Mouse (Mus musculus) midbrain, embryonic 13.5 days (tissue): Measurements from ENCODE around the gene Pax8. TPM values are rescaled to one million over a fixed set of nuclear protein-coding genes. Genes with fewer than 3 reads are reported as not detected.

ENCODE experiments used
- ATAC-seq: fragments of 200-750 bp; cut with Nextera tagmentation; 2 replicates; pipeline ENCODE4 v1.8.0; 2017; ENCODE audit warnings: mild to moderate bottlenecking, moderate TSS enrichment, moderate library complexity
- H3K27ac ChIP-seq: fragments of 300-500 bp; sonication (generic); 2 replicates; pipeline ENCODE4 v1.5.1; 2015; ENCODE audit warnings: inconsistent platforms, mild to moderate bottlenecking, moderate library complexity
- H3K27me3 ChIP-seq: fragments of 300-500 bp; sonication (generic); 2 replicates; pipeline ENCODE4 v1.6.1; 2015; ENCODE audit warnings: mild to moderate bottlenecking, inconsistent platforms
- H3K36me3 ChIP-seq: fragments of 300-500 bp; sonication (generic); 2 replicates; pipeline ENCODE4 v1.6.1; 2015; ENCODE audit warnings: mild to moderate bottlenecking, inconsistent platforms
- H3K4me1 ChIP-seq: fragments of 300-500 bp; sonication (generic); replicated peaks from 2 replicates; pipeline ENCODE4 v1.6.1; 2015; ENCODE audit warnings: inconsistent platforms
- H3K4me2 ChIP-seq: fragments of 300-500 bp; sonication (generic); replicated peaks from 2 replicates; pipeline ENCODE4 v1.6.1; 2015; ENCODE audit warnings: moderate library complexity, mild to moderate bottlenecking, inconsistent platforms
- H3K4me3 ChIP-seq: fragments of 300-500 bp; sonication (generic); replicated peaks from 2 replicates; pipeline ENCODE4 v1.5.1; 2015; ENCODE audit warnings: mild to moderate bottlenecking, inconsistent platforms
- H3K9ac ChIP-seq: fragments of 300-500 bp; sonication (generic); replicated peaks from 2 replicates; pipeline ENCODE4 v1.6.1; 2015; ENCODE audit warnings: mild to moderate bottlenecking, inconsistent platforms
- H3K9me3 ChIP-seq: fragments of 300-500 bp; sonication (generic); 2 replicates; pipeline ENCODE4 v1.6.1; 2016; ENCODE audit warnings: mild to moderate bottlenecking, inconsistent platforms
- WGBS: fragments of 180-500 bp; shearing (Covaris S2); methylation state at CpG from one replicate; pipeline ENCODE4 v1.1.7; 2015; 5-methylcytosine and 5-hydroxymethylcytosine counted together
- polyA plus RNA-seq: library from polyadenylated mRNA; unstranded; fragments of >200 nt; fragmentation: Nextera tagmentation; extraction: Ambion mirVana; gene quantifications from 2 replicates; pipeline ENCODE4 v1.2.1, GENCODE M21; 2015

Gene Pax8
- polyA plus RNA-seq, 1 experiment from 2014 or later: 5.9 TPM

DNA sequence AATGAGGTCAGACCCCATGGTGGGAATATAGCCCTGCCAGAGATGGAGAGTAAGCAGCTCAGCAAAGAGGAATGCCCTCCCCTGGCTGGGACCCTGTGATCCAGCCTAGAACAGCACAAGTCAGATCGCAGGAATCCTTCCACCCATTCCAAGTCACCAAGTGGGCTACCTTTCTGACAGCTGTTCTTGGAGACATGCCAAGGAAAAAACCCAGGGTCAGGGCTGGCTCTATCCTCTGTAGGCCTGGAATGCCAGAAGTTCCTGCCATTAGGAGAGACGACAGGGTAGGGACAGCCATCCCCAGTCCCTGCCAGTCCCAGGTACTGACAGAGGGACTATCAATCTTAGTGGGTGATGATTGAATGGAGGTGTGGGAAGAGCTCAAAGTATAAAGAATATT is 4.5 kb upstream of the Pax8 start:
- Histone ChIP-seq H3K4me1 (peaks cover 11% of the 10 kb centered on the region), H3K27me3 (peaks cover 36% of the 10 kb centered on the region), H3K27ac (no peak overlapping the region), H3K4me3 (no peak overlapping the region), H3K9me3 (no peaks in the 10 kb centered on the region), H3K9ac (no peak overlapping the region), H3K4me2 (no peak overlapping the region), H3K36me3 (no peaks in the 10 kb centered on the region)
- 75% methylated on average over 2 of the region's 2 CpGs for WGBS
- no peak for ATAC-seq

DNA sequence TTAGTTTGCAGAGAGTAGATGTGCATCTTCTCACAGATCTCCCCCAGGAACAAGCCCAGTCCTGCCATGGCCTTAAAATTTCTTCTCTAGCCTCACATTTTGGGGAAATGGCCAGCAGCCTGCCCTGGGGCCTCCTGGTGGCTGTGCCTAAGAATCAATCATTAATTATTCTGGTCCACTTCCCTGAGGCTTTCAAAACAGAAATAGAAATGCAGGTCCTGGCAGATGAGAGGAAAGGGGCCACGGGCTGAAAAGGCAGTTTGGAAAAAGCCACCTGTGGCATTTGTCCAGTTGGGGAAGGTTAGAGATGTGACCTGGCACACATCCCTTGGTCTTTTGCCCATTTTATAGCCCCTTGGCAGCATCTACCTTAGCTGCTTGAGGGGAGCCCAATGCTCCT is 3.8 kb upstream of the Pax8 start:
- H3K27me3 ChIP-seq: peaks cover 43% of the 10 kb centered on the region
- no peak overlapping the region for H3K27ac ChIP-seq
- H3K4me3 ChIP-seq: no peak overlapping the region
- H3K9me3 ChIP-seq: no peaks in the 10 kb centered on the region
- no peak for ATAC-seq
- WGBS: 12% methylated on average over 1 of the region's 1 CpGs
- H3K36me3 ChIP-seq: no peaks in the 10 kb centered on the region
- H3K4me2 ChIP-seq: no peak overlapping the region
- no peak overlapping the region for H3K9ac ChIP-seq
- peaks cover 18% of the 10 kb centered on the region for H3K4me1 ChIP-seq

DNA sequence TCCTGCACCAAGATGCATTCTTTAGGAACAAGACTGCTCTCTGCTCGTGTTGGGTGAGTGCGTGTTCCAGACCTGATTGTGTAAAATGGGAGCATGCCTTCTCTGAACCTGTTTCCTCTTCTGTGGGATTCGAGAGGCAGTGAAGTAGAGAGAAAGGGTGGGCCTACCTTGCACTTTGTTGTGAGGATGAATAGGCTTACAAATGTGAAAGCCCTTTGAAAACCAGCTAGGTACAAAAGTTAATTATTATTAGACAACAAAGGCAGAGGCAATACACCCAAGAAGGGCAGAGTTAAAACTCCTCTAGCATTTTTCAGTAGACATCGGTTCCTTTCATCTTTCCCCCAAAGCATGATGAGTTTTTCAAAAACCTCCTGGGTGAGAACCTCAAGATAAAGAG is 3.2 kb upstream of the Pax8 start:
- H3K27me3 ChIP-seq: peaks cover 49% of the 10 kb centered on the region
- H3K9me3 ChIP-seq: no peaks in the 10 kb centered on the region
- WGBS: 44% methylated on average over 4 of the region's 4 CpGs
- no peak overlapping the region for H3K4me3 ChIP-seq
- no peak overlapping the region for H3K9ac ChIP-seq
- H3K27ac ChIP-seq: no peak overlapping the region
- peaks cover 23% of the 10 kb centered on the region for H3K4me1 ChIP-seq
- no peak for ATAC-seq
- no peak overlapping the region for H3K4me2 ChIP-seq
- H3K36me3 ChIP-seq: no peaks in the 10 kb centered on the region

DNA sequence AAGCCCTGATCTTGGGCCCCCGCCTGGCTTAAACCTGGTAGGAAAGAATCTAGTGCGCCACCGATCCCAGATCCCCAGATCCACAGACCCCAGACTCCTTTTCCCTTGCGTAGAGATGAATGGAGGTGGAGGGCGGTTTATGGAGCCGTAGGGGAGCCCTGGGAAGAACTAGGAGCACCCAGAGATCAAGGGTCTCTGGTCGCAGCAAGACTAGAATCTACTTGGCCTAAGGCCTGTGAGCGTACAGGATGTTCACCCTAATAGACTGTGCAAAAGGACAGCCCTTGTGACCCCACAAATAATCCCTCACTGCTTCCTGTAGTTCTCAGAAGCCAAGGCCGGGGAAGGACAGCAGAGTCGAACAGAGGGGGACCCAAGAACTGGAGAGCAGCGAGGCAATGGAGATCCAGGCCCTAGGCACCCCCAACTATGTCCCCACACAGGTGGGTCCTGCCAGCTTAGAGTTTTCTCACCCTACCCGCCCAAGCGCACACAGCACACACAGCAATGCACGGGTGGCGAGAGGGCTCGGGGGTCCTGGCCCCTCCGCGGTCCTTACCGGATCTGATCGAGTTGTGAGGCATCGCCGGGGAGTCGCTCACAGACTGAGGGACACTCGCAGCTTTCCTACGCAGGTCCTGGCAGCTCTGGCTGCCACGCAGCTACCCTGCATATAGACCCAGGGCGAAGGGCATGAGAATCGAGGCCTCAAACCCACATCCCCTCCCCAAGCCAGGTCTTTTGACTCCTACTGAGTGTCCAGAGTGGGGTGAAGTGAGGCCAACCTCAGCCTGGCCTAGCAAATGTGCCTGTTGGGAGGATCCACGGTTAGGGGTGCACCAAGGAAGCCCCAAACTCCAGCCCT is 653 bp downstream of the Pax8 start:
- peak; percentile 74 for ATAC-seq
- peak overlapping the region; percentile 39 for H3K4me3 ChIP-seq
- peak overlapping the region; percentile 57 for H3K9ac ChIP-seq
- peaks cover 80% of the 10 kb centered on the region for H3K27me3 ChIP-seq
- H3K4me1 ChIP-seq: peaks cover 26% of the 10 kb centered on the region
- no peak overlapping the region for H3K27ac ChIP-seq
- H3K4me2 ChIP-seq: peak overlapping the region; percentile 61
- H3K9me3 ChIP-seq: no peaks in the 10 kb centered on the region
- no peaks in the 10 kb centered on the region for H3K36me3 ChIP-seq
- 7% methylated on average over 29 of the region's 29 CpGs for WGBS

DNA sequence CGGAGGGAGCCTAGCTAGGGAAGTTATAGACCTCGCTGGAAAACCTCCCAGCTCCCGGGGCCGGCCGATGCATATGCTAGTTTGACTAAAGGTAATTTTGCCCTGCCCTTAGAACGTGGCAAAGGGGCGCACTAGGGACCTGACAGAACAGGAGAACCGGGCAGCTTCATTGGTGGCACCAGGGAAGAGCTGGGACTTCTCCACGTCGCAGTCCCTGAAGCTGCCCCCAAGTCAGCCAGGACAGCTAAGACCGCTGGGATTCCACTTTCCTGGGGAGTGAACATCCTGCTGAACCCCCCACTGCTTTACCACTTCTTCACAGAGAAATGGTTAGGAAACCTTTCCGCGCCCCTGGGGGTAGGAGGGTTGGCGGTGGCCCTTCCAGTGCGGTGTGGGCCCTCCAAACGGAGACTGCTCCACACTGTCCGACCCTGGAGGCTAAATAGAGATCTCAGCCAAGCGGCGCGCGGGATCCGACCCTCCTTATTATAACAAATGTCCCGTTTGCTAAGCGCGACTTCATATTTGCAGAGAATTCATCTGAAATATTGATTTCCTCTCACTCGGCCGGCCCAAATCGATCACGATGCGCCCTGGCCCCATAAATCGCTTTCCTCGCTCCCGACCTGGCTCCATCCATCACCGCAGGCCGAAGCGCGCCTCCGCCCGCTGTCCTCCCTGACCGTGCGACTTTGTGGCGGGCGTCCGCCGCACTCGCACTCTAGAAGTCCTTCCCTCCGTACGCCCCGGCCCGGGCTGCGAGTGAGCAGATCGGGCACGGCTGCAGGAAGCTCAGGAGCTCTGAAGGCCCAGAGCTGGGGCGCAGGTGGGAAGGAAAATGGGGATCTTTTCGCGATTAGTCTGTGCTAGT is 1.5 kb downstream of the Pax8 start:
- H3K4me2 ChIP-seq: peak overlapping the region; percentile 61
- peaks cover 83% of the 10 kb centered on the region for H3K27me3 ChIP-seq
- peak overlapping the region; percentile 57 for H3K9ac ChIP-seq
- no peaks in the 10 kb centered on the region for H3K36me3 ChIP-seq
- no peaks in the 10 kb centered on the region for H3K9me3 ChIP-seq
- WGBS: under 1% methylated on average over 56 of the region's 56 CpGs
- peaks cover 21% of the 10 kb centered on the region for H3K4me1 ChIP-seq
- H3K27ac ChIP-seq: no peak overlapping the region
- peak; percentile 81 for ATAC-seq
- peak overlapping the region; percentile 39 for H3K4me3 ChIP-seq

DNA sequence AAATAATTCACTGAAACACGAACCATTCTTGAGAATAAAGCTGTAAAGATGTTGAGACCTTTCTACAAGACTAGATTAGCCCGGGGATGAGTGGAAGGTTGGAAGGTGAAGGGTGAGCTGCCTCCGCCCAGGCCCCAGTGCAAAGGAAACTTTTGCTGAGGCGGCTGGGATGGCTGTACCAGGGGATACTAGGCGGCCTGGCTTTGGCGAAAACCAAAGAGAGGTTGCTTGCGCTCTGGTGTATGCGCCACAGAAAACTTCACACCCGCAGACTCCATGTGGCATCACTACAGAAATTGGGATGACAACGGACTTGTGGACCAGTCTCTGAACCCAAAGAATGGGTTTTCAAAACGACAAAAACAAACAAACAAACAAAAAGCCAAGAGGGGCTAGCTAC is 2.7 kb downstream of the Pax8 start:
- peak overlapping the region; percentile 39; the same call in 1 of the 2 replicates for H3K4me3 ChIP-seq
- 3% methylated on average over 11 of the region's 11 CpGs for WGBS
- H3K36me3 ChIP-seq: no peaks in the 10 kb centered on the region
- no peak for ATAC-seq
- no peak overlapping the region for H3K9ac ChIP-seq
- no peaks in the 10 kb centered on the region for H3K9me3 ChIP-seq
- H3K27ac ChIP-seq: no peak overlapping the region
- peaks cover 80% of the 10 kb centered on the region for H3K27me3 ChIP-seq
- no peak overlapping the region for H3K4me2 ChIP-seq
- H3K4me1 ChIP-seq: peaks cover 20% of the 10 kb centered on the region

DNA sequence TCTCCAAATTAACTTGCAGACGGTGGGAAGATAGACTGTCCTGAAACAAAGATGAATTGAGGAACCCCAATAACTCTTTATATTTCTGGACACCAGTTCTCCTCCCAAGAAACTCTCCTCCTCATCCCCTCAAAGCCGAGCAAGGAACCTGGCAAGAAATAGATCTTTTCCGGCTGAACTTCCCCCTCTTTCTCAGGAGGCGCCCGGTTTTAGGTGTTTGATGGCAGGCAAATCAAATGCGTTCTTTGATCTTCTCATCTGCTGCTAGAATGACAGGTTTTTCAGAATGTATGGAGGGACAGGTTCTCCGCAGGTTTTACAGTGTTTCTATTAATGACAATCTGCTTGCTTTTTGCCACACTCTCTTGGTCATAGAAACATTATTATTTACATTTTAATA is 3.3 kb downstream of the Pax8 start:
- no peak overlapping the region for H3K9ac ChIP-seq
- WGBS: 8% methylated on average over 7 of the region's 7 CpGs
- no peaks in the 10 kb centered on the region for H3K36me3 ChIP-seq
- H3K4me1 ChIP-seq: peaks cover 20% of the 10 kb centered on the region
- no peak overlapping the region for H3K27ac ChIP-seq
- peaks cover 78% of the 10 kb centered on the region for H3K27me3 ChIP-seq
- H3K4me2 ChIP-seq: no peak overlapping the region
- H3K4me3 ChIP-seq: peak overlapping the region; percentile 14; the same call in 1 of the 2 replicates
- H3K9me3 ChIP-seq: no peaks in the 10 kb centered on the region
- no peak for ATAC-seq

DNA sequence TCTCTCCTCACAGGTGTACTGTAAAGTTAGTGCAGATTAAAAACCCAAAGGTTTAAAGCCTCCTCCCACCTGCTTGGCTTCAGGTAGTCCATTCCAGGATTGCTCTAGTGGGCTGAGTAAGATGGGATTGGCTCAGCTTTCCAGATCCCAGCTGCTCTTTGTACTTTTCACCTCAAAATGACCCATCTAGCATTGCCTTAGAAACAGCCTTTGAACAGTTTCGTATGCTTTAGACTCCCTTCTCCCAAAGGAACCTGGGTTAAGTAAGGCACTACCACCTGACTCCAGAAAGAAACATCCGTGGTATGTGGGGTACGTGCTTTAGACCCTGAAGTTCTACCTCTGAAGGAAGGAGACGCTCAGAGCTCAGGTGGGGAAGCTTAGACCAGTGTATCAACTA is 6.3 kb downstream of the Pax8 start:
- H3K4me1 ChIP-seq: peaks cover 8% of the 10 kb centered on the region
- no peaks in the 10 kb centered on the region for H3K9me3 ChIP-seq
- H3K4me3 ChIP-seq: no peak overlapping the region
- H3K9ac ChIP-seq: no peak overlapping the region
- H3K27ac ChIP-seq: no peak overlapping the region
- ATAC-seq: no peak
- H3K27me3 ChIP-seq: peaks cover 48% of the 10 kb centered on the region
- no peak overlapping the region for H3K4me2 ChIP-seq
- H3K36me3 ChIP-seq: no peaks in the 10 kb centered on the region
- WGBS: 66% methylated on average over 4 of the region's 4 CpGs

DNA sequence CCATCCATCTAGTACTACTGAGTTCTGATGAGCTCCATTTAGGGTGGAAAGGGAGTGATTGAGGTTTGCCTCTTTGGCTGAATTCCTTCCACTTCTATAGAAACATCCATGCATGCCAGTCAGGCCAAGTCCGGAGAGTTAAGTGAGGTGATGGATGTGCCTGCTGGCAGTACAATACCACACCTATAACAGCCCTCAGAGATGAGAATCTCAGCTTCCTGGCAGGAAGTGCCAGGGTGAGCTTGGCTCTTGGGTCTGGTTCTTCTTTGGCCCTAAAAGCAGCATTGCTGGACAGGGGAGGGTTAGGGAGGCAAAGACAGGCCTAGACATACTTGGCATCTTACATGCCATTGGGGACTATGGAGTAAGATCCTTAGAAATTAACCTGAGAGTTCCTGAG is 7.0 kb downstream of the Pax8 start:
- no peak for ATAC-seq
- no peak overlapping the region for H3K4me3 ChIP-seq
- no peak overlapping the region for H3K27ac ChIP-seq
- peaks cover 42% of the 10 kb centered on the region for H3K27me3 ChIP-seq
- WGBS: 86% methylated on average over 1 of the region's 1 CpGs
- H3K9ac ChIP-seq: no peak overlapping the region
- no peak overlapping the region for H3K4me2 ChIP-seq
- H3K4me1 ChIP-seq: peaks cover 1% of the 10 kb centered on the region
- H3K9me3 ChIP-seq: no peaks in the 10 kb centered on the region
- H3K36me3 ChIP-seq: no peaks in the 10 kb centered on the region

DNA sequence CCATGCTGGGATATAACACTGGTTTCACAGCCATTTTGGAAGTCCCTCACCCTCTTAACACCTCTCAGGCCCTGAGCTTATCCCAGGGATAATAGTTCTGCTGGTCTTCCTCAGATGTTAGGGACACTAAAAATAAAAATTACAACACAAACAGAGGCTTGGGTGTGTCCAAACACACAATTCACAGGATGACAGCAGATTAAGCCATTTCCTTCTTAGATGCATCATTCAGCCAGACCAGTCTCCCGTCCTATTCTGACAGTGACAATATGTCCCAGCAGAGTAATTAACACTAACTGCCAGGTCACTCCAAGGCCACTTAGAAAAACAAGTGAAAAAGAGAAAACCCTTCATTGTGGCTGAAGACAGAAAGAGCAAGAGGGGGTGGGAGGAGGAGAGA is 8.2 kb downstream of the Pax8 start:
- H3K4me2 ChIP-seq: no peak overlapping the region
- no peak for ATAC-seq
- no peak overlapping the region for H3K27ac ChIP-seq
- 6% methylated on average over 1 of the region's 1 CpGs for WGBS
- H3K9ac ChIP-seq: no peak overlapping the region
- H3K9me3 ChIP-seq: no peaks in the 10 kb centered on the region
- H3K4me3 ChIP-seq: no peak overlapping the region
- no peaks in the 10 kb centered on the region for H3K36me3 ChIP-seq
- no peaks in the 10 kb centered on the region for H3K4me1 ChIP-seq
- H3K27me3 ChIP-seq: peaks cover 32% of the 10 kb centered on the region

DNA sequence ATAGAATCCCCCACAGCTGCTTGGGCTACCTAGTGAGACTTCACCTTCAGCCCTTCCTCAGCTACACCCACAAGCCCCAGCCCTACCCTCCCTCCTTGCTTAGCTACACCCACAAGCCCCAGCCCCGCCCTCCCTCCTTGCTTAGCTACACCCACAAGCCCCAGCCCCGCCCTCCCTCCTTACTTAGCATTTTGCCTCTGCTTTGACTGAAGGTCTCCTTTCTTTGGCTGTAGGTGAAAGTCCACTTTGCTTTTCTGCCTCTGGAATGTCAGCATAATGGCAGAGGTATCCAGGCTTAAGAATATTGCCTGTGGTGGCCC is 14.6 kb downstream of the Pax8 start:
- no peak overlapping the region for H3K4me2 ChIP-seq
- 47% methylated on average over 2 of the region's 2 CpGs for WGBS
- ATAC-seq: no peak
- H3K4me3 ChIP-seq: no peak overlapping the region
- H3K4me1 ChIP-seq: no peaks in the 10 kb centered on the region
- no peaks in the 10 kb centered on the region for H3K36me3 ChIP-seq
- H3K9ac ChIP-seq: no peak overlapping the region
- H3K9me3 ChIP-seq: no peaks in the 10 kb centered on the region
- no peaks in the 10 kb centered on the region for H3K27me3 ChIP-seq
- no peak overlapping the region for H3K27ac ChIP-seq

DNA sequence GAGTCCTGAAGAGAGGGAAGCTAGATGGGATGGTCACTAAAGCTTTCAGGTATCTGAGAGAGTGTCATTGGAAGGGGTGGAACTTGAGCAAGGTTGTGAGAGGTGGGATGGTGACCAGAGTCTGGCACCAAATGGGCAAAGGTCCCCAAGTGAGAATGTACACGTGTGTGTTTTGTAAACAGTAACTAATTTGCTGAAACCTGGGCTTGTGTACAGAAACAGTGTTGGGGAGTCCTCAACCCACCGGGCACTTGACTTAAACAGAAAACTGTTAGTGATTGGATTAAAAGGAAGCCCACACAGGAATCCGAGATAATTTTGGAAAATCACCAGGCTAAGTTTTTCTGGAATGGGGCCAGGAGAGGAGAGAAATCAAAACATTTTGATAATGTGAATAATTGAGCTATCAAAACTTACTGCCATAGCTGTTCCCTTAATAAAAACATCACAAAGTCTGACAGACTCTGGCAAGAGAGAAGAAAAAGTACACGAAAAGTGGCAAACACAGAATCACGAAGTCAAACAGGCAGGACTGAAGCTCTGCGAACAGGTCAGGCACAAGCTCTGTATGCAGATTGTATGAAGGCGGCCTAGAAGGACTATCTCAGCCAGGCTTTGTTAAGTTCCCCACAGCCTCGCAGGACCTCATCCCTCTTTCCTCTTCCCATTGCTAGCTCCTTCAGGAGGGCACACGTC is 15.1 kb downstream of the Pax8 start:
- H3K4me2 ChIP-seq: no peak overlapping the region
- H3K9me3 ChIP-seq: no peaks in the 10 kb centered on the region
- no peaks in the 10 kb centered on the region for H3K4me1 ChIP-seq
- H3K27me3 ChIP-seq: no peaks in the 10 kb centered on the region
- no peak overlapping the region for H3K27ac ChIP-seq
- no peak overlapping the region for H3K4me3 ChIP-seq
- 45% methylated on average over 9 of the region's 9 CpGs for WGBS
- H3K36me3 ChIP-seq: no peaks in the 10 kb centered on the region
- no peak overlapping the region for H3K9ac ChIP-seq
- ATAC-seq: no peak
